Mouse (Mus musculus): ENCODE measurements around the gene Gm16503.
"Not testable (repeated sequence)": the region's sequence is repeated elsewhere in the genome, so short reads cannot be mapped to it uniquely, and the experiment has no call there.

Gm16503 gene

DNA sequence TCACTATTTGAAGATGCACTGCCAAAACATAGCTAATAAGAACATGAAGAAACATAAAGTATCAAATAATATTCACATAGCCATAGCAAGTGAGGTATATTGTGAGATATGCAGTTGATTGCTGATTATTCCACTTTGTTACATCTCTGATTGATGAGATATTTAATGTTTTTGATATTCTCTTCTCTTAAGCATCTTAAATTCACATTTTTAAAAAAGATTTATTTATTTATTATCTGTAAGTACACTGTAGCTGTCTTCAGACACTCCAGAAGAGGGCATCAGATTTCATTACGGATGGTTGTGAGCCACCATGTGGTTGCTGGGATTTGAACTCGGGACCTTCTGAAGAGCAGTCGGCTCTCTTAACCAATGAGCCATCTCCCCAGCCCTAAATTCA lies at the start of gene Gm16503:
TSS of gene Gm16503 (plus strand) at position 301 of the 400 bp plus-strand sequence.
- DNase-seq (ENCODE audit: low spot score in 2 of 2) = not testable (repeated sequence)

DNA sequence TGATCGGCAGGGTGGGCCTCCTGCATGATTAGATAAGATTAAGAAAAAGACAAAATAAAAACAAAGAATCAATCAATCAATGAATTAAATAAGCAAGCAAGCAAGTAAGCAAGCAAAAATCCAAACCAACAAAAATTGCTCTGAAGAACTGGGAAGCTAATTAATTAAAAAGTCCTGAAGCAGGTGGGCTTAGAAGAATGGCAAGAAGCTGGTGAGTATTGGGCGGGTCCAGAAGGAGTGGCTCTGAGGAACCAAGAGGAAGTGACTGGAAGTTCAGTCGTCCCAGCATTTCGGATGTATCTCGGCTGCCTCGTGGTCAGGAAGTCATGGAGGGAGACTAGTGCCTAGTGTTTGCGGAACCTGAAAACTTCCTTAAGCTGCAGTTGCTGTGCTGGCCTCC lies 47.9 kb upstream of the Gm16503 start, which contains the start of gene Zfp982:
TSS of gene Zfp982 (plus strand) at position 301 of the 400 bp plus-strand sequence.
- DNase-seq (ENCODE audit: low spot score in 2 of 2) = not testable (repeated sequence)

DNA sequence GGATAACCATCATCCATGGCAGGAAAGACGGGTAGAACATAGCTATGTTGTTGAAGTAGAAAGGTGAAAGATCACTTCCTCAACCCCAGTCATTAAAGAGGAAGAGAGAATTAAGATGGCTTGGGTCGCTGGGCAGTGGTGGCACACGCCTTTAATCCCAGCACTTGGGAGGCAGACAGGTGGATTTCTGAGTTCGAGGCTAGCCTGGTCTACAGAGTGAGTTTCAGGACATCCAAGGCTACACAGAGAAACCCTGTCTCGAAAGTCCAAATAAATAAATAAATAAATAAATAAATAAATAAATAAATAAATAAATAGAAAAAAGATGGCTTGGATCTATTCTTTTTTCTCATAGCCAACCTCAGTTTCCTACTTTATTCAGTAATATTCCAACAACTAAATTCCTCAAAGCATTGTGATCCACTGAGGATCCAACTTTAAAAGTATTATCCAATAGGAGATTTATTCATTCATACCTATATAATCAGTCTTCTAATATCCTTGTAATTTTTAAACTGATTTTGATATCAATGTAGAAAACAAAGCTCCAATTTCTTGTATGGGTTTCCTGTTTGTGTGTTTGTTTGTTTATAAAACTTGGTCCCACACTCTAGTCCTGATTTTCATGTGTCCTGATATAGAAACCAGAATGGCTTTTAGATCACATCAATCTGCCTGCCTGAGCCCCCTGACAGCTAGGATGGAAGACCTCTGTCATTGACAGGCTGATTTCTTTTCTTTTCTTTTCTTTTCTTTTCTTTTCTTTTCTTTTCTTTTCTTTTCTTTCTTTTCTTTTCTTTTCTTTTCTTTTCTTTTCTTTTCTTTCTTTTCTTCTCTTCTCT lies 41.0 kb upstream of the Gm16503 start:
- not testable (repeated sequence) for DNase-seq (ENCODE audit: low spot score in 2 of 2)

DNA sequence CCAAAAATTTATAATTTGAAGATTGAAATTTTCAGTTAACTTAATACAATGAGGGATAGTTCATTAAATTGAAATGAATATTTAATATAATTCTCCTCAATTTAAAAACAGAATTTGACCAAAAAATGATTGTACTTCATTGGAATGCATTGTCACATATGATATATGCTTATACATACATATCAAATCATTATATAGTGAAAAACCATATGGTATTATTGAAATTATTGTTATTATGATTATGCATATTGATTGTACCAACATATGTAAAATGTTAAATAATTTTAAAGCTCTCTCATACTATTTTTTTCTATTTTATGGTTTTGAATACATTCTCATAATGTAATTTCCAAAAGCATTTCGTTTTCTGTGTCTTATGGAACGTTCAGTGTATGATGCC lies 30.8 kb upstream of the Gm16503 start:
- DNase-seq (ENCODE audit: low spot score in 2 of 2) = no peak

DNA sequence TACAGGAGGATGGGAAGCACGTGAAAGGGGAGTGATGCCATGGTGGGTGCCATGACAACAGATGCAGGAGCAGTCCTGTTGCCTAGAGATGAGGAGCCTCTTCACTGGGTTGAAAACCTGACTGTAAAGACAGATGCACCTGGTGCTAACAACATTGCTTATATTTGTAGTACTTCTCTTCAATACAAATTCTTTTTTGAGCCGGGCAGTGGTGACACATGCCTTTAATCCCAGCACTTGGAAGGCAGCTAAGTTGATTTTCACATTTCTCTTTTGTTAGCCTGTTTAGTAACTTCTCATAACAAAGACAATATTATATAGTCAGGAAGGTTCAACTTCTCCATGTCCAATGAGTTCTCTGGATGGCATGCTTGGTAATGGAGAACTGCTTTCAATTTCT lies 21.0 kb upstream of the Gm16503 start:
- DNase-seq (ENCODE audit: low spot score in 2 of 2) = no peak

DNA sequence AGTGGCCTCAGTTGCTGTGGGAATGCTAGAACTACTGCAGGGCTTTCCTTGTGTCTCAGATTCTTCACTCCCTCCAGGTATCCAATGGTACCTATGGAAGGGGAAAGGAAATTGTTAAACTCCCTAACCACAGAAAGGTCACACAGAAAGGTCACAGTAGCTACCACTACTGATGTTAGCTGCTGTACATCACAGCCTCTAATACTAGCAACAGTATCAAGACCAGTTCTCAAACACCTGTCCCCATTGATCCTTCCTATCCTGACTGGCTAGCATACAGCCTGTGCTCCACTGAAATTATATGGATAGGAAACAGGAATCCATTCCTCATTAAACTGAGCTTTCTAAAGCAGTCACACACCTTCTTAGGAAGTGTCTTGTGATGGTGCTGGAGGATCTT lies 19.9 kb upstream of the Gm16503 start:
- DNase-seq (ENCODE audit: low spot score in 2 of 2) = no peak

DNA sequence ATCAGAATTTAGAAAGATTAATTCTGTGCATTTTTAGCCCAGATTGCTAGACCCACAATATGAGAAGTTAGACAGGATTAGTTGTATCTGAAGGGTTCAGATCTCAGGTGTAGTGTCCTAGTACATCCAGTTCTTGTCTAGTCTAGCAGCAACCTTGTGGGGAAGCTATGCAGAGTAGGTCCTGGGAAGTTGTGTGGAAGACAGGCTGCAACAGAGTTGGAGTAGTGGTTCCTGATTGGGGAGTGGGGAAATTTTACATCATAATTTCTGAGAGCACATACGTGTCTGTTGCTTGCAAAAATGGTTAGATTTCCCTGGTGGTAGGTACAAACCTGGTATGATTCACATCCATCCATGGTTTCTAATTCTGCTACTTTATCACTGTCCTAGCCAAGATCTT lies 14.9 kb upstream of the Gm16503 start:
- no peak for DNase-seq (ENCODE audit: low spot score in 2 of 2)

DNA sequence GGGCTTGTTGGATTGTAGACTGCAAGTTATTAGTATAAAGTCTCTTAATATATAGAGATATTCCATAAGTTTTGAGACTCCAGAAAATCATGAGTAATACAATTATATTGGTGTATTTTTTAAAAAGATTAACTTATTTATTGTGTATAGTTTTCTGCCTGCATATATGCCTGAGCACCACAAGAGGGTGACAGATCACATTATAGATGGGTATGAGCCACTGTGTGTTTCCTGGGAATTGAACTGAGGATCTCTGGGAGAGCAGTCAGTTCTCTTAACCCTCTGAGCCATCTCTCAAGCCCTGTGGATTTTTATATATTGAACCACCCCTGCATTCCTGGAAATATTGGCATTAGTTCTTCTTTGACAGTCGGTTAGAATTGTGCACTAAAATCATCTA lies 9.7 kb upstream of the Gm16503 start:
- DNase-seq (ENCODE audit: low spot score in 2 of 2) = no peak

DNA sequence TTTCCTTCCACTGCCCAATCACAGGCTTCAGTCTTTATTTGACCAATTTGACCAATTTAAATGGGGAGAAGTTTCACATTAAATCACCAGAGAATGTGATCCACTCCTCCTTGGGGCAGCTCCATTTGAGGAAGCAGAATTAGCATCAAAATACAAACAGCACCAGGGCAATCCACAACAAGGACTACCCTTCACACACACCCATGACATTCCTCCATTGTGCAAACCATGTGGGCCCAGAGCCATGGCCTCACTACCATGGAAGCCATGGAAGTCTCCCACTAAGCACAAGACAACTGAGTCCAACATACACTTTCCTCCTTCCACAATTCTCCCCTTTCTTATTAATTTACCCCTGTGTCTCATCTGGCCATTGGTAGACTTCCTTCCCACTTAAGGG lies 4.1 kb upstream of the Gm16503 start:
- not testable (repeated sequence) for DNase-seq (ENCODE audit: low spot score in 2 of 2)

DNA sequence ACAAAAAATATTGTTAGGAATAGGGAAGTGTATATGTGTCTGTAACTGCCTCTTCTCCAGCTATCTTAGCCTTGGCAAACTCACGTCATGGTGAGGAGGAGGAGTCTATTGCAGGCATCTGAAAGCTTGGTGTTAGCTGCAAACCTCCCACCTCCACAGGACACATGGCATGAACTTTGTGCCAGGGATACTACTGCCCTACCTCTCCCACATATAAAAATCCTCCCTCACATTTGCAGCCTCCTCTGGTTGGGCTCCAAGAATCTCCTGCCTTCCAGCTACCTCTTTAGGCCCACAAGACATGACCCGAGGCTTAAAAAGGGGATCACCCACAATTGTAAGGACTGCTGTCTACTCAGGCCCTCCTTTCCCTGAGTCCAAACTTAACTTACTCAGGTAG lies 2.3 kb upstream of the Gm16503 start:
- no peak for DNase-seq (ENCODE audit: low spot score in 2 of 2)

DNA sequence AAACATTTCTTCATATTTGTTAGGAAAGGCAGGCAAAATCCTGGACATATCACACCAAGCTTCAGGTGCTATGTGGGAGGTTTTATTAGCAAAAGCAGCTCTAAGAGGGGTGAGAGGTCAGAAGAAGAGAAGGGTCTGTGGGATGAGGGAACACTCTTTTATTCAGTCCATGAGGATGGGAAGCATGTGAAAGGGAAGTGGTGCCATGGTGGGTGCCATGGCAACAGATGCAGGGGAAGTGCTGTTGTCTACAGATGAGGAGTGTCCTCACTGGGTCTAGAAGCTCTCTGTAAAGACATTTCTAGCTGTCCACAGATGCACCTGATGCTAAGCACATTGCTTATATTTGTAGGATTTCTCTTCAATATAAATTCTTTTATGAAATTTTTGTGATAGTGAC lies 1.1 kb downstream of the Gm16503 start:
- no peak for DNase-seq (ENCODE audit: low spot score in 2 of 2)

DNA sequence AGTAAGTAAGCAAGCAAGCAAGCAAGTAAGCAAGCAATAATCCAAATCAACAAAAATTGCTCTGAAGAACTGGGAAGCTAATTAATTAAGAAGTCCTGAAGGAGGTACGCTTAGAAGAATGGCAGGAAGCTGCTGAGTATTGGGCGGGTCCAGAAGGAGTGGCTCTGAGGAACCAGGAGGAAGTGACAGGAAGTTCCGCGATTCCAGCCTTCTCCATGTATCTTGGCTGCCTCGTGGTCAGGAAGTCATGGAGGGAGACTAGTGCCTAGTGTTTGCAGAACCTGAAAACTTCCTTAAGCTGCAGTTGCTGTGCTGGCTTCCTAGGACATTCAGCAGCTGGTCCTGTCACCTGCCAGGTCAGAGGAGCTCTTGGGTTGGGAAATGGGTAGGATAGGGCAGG lies 13.1 kb downstream of the Gm16503 start, which contains the start of gene Zfp985:
TSS of gene Zfp985 (plus strand) at position 207 of the 400 bp plus-strand sequence.
- DNase-seq (ENCODE audit: low spot score in 2 of 2) = not testable (repeated sequence)

DNA sequence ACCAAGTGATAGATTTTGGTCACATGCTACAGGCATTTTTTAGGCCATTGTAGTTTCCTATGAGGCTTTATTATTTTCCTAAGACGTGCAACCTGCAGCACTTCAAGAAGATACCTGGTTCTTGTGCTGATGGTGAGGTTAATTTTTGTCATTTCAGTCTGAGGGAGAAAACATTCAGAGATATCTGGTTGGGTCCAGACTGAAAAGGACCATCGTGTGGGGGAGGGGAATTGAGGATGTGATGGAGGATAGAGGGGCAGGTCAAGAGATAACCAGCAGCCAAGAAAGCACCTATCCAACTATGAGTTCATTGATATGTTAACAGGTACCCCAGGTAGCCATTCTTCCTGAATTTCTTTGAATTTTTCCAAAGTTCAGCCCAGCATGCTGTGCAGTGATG lies 14.3 kb downstream of the Gm16503 start:
- DNase-seq (ENCODE audit: low spot score in 2 of 2) = not testable (repeated sequence)

DNA sequence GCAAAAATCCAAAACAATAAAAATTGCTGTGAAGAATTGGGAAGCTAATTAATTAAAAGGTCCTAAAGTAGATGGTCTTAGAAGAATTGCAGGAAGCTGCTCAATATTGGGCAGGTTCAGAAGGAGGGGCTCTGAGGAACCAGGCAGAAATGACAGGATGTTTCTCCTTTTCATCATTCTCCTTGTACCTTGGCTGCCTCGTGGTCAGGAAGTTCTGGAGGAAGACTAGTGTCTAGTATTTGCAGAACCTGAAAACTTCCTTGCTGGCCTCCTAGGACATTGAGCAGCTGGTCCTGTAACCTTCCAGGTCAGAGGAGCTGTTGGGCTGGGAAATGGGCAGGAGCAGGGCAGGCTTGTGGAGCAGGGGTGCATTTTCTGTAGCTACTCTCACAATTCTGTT lies 16.9 kb downstream of the Gm16503 start:
- DNase-seq (ENCODE audit: low spot score in 2 of 2) = not testable (repeated sequence)

DNA sequence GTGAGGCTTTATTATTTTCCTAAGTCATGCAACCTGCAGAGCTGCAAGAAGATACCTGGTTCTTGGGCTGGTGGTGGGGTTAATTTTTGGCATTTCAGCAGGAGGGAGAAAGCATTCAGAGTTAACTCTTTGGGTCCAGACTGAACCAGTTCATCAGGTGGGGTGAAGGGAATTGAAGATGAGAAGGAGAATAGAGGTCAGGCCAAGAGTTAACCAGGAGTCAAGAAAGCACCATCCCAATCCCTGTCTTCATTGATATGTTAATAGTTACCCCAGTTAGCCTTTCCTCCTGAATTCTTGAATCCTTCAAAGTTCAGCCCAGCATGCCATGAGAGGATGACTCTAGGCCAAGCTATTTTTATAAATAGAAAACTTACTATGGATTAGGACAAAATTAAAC lies 18.0 kb downstream of the Gm16503 start:
- not testable (repeated sequence) for DNase-seq (ENCODE audit: low spot score in 2 of 2)

DNA sequence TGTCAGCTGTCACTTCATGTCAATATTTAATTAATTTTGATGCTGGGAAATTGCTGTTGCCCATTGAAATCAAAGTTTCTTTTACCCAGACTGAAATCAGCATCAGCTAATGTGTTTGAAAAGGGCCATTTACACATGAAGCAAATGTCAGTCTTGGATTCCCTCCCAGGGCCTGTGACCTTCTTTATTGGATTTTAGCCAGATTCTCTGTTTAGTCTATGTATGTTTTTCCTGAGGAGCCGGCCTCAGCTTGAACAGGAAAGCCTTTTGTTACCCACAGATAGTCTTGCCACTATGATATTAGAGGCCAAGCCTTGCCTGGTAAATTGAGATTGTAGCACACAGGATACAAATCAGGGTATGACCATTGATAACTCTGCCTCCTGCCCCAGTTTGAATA lies 19.1 kb downstream of the Gm16503 start:
- DNase-seq (ENCODE audit: low spot score in 2 of 2) = not testable (repeated sequence)

DNA sequence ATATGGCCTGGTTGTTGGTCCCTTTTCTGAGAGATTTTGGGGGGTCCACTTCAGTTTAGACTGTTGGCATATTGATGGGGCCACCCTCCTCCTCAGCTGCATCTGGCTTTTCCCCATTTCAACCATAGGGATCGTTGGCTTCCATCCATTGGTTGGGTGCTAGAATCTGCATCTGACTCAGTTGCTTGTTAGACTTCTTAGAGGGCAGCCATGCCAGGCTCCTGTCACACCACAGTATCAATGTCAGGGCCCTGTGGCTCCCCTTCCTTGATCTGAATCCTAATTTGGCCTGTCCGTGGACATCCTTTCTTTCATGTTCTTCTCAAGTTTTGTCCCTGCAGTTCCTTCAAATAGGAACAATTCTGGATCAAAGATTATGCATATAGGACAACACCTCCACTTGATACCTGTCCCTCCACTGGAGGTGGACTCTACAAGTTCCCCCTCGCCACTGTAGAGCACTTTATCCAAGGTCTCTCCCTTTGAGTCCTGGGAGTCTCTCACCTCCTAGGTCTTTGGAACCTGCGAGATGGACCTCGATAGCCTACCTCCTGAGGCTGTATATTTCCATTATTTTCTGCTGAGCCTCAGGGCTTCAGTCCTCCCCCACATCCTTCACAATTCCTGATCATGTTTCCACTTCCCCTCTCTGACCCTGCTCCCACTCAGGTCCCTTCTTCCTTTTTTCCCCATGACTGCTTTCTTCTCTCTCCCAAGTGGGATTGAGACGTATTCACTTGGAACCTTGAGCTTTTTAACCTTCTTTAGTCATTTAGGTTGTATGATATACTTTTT lies 25.6 kb downstream of the Gm16503 start:
- no peak for DNase-seq (ENCODE audit: low spot score in 2 of 2)

DNA sequence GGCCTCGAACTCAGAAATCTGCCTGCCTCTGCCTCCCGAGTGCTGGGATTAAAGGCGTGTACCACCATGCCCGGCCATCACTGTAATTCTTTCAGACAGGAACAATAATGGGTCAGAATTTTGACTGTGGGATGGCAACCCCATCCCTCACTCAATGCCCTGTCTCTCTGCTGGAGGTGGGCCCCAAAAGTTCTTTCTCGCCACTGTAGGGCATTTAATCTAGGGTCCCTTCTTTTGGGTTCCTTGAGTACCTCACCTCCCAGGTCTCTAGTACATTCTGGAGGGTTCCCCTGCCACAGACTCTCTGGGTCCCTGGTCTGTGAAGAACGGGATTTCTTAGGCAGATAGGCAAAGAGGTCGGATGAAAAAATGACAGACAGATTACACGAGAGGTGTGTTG lies 31.1 kb downstream of the Gm16503 start:
- DNase-seq (ENCODE audit: low spot score in 2 of 2) = not testable (repeated sequence)

DNA sequence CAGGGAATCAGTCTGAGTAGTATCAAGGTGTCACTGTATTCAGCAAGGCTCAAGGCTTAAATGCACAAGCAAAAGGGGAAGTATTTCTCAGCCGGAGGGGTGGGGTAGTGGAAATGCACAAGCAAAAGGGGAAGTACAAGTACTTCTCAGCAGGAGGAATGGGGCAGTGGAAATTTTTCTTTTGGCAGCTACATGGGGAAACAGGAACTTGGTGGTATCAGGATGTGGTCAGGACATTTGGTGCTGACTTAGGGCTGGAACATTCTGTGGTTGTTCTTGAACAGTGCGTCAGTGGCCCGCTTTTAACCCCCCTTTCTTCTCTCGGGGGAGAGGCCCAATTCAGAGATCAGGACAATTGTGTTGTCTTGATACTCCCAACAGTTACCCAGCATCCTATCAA lies 39.4 kb downstream of the Gm16503 start:
- DNase-seq (ENCODE audit: low spot score in 2 of 2) = not testable (repeated sequence)

DNA sequence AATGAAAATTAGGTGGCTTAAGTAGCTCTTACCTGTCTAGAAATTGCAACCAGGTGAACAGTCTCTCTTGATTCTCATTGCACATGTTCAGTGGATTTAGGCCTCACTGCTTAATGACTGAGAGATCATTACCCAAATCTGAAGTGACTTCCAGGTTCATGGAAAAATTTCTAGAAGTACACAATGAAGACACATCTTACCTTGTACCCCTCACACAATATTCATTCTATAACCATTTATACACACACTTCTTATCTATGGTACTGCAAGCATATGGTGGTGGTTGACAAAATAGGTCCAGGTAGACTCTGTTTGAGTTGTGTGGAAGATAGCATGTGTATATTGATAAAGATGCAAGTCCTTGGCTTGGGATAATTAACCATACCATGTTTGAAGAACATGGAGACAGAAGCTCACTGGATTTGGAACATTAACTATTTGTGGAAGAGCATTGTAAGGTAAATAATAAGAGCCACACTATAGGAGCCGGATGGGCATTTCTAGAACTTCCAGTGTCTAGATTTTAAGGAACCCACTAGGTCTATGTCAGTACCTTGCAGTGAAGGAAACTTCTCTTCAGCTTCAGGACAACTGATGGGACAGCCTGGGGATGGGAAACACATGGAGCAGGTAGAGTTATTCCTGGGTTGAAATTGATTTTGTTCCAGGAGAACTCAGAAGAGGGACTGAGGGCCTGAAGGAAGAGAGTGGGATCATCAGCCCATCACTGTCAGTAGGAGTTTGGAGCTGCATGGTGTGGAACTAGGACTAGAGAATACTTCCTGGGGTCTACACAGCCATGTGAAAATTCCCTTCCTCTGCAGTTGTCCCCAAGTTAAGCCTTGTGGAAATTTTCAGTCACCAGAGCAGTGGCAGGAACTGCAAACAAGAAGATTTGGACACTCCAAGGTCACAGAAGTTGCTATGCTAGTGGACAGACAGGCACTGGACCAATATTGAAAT lies 46.8 kb downstream of the Gm16503 start:
- DNase-seq (ENCODE audit: low spot score in 2 of 2) = no peak

Measured in natural killer cell, adult 2 months (primary cell).